Mouse (Mus musculus): Measurements from ENCODE around the gene Vmn1r73. TPM values are rescaled to one million over a fixed set of nuclear protein-coding genes. Genes with fewer than 3 reads are reported as not detected.

The Vmn1r73 gene
- not detected in 2 replicates for total RNA-seq (2021)
- long read RNA-seq, experiment 1: 0 reads
- long read RNA-seq, experiment 2: 0 reads

DNA sequence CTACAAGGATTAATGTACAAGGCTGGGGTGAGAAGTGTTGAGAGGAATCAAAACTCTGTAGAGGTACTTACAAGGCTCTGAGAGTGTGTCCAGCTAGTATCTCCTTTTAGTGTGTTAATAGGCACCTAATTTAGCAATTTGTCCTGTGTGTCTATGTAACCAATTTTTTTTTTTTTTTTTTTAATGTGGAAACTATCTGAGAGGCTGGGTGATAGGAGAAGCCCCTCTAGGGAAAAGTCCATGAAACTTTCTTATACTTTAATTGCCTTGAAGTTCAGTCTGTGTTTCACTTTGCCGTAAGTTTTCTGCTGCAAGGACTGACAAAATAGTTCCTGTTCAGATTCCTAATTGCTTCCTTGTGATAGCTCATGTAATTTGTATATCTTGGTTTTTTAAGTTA is at the start of gene Vmn1r73:
Gene Vmn1r73, plus strand, starts transcription at position 301 of the 400 bp plus-strand sequence.
- no peak for DNase-seq

Other genes with a start within 250 kb of the Vmn1r73 start
- gene Zscan4-ps2, start 216.0 kb upstream of the Vmn1r73 start, total RNA-seq (2021): not detected in 2 replicates
- gene Zscan4-ps3, start 121.0 kb upstream of the Vmn1r73 start, total RNA-seq (2021): not detected in 2 replicates
- not detected in 2 replicates for gene Vmn1r72, start 50.1 kb upstream of the Vmn1r73 start, total RNA-seq (2021)
- not detected in 2 replicates for gene Vmn1r74, start 103.7 kb downstream of the Vmn1r73 start, total RNA-seq (2021)
- not detected in 2 replicates for gene Vmn1r75, start 144.4 kb downstream of the Vmn1r73 start, total RNA-seq (2021)
- not detected in 2 replicates for gene Vmn1r76, start 207.9 kb downstream of the Vmn1r73 start, total RNA-seq (2021)

Measured in adrenal gland, postnatal 14 days (tissue).